In the genomic region with DNA sequence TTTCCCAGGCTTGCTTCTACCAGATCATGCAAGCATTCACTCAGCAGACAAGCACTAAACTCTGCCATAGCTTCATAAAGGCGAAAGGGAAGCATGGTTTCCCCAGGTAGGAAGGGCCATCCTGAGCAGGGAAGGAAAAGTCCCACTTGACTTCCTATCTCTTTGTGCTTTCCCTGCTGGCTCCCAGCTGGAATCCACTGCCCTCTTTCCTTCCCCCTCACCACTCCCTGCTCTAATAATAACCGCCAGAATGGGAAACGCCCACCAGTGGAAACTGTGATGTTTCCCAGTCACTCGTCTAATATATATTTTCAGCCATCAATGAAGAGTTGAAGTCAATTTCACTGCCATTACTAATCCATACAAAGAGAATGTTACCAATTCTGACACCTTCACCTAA, we compare ENCODE assay signal across 32 mouse cellular contexts. TPM values are rescaled to one million over a fixed set of nuclear protein-coding genes. Genes with fewer than 3 reads are reported as not detected.
"Had no signal": no experiment of that assay in that cellular context is flagged by ENCODE, and none has a peak within 500 bp of the region (broad histone marks: within the 10 kb centered on the region; RNA-seq: fewer than 3 reads in every experiment).

No protein-coding gene starts in this region.

- DNase-seq: kidney, postnatal 14 days; kidney, postnatal 4 days; left cerebral cortex, postnatal 4 days; liver, postnatal 0 days; lung, embryonic 14.5 days; lung, postnatal 4 days; retina, postnatal 1 day; thymus, adult 2 months; thymus, postnatal 14 days; thymus, postnatal 4 days had no signal

- H3K36me3 ChIP-seq: kidney, embryonic 15.5 days; limb, embryonic 12.5 days; limb, embryonic 15.5 days; midbrain, embryonic 12.5 days; midbrain, embryonic 15.5 days; neural tube, embryonic 13.5 days had no signal

- H3K9ac ChIP-seq: kidney, embryonic 15.5 days; limb, embryonic 12.5 days; limb, embryonic 15.5 days; liver, embryonic 14.5 days; liver, postnatal 0 days; lung, embryonic 14.5 days; midbrain, embryonic 12.5 days; midbrain, embryonic 15.5 days; neural tube, embryonic 13.5 days had no signal

- H3K4me3 ChIP-seq: kidney, embryonic 15.5 days; limb, embryonic 12.5 days; limb, embryonic 15.5 days; midbrain, embryonic 12.5 days; midbrain, embryonic 15.5 days; myocyte; neural tube, embryonic 13.5 days had no signal

- H3K27ac ChIP-seq: kidney, embryonic 15.5 days; limb, embryonic 12.5 days; limb, embryonic 15.5 days; liver, embryonic 14.5 days; midbrain, embryonic 12.5 days; midbrain, embryonic 15.5 days; neural tube, embryonic 13.5 days; stomach, postnatal 0 days had no signal

- H3K4me1 ChIP-seq: kidney, embryonic 15.5 days; limb, embryonic 12.5 days; limb, embryonic 15.5 days; midbrain, embryonic 12.5 days; midbrain, embryonic 15.5 days; neural tube, embryonic 13.5 days had no signal

- H3K4me2 ChIP-seq: kidney, embryonic 15.5 days; limb, embryonic 12.5 days; limb, embryonic 15.5 days; liver, embryonic 11.5 days; lung, embryonic 14.5 days; midbrain, embryonic 12.5 days; midbrain, embryonic 15.5 days; neural tube, embryonic 13.5 days had no signal

- ATAC-seq: liver, postnatal 0 days; lung, postnatal 0 days; midbrain, embryonic 15.5 days had no signal

- H3K9me3 ChIP-seq: kidney, embryonic 15.5 days; limb, embryonic 12.5 days; limb, embryonic 15.5 days; midbrain, embryonic 12.5 days; midbrain, embryonic 15.5 days; neural tube, embryonic 13.5 days had no signal

- H3K27me3 ChIP-seq: kidney, embryonic 15.5 days; limb, embryonic 12.5 days; limb, embryonic 15.5 days; midbrain, embryonic 12.5 days; midbrain, embryonic 15.5 days; neural tube, embryonic 13.5 days had no signal

RNA-seq across cellular contexts. Expression of gene Lrrc72, which starts 28.8 kb away (rescaled TPM):
- total RNA-seq: layer of hippocampus, adult 18-20 months; layer of hippocampus, postnatal 14 days; left cerebral cortex, adult 8-10 months; left cerebral cortex, postnatal 14 days; left cerebral cortex, postnatal 4 days; megakaryocyte progenitor cell, adult 5-6 weeks; megakaryocyte-erythroid progenitor cell, adult 5-6 weeks; monocyte, adult 5-6 weeks; neutrophil, adult 5-6 weeks had no signal
- polyA plus RNA-seq: kidney, embryonic 15.5 days; limb, embryonic 12.5 days; limb, embryonic 15.5 days; liver, embryonic 11.5 days; liver, embryonic 14.5 days; liver, postnatal 0 days; lung, embryonic 14.5 days; lung, postnatal 0 days; midbrain, embryonic 12.5 days; neural tube, embryonic 13.5 days; small intestine, adult 2 months; spleen, adult 2 months; stomach, embryonic 14.5 days; stomach, postnatal 0 days; thymus, adult 2 months had no signal
